Mouse (Mus musculus): ENCODE results near the gene Palm3. TPM values are rescaled to one million over a fixed set of nuclear protein-coding genes. Genes with fewer than 3 reads are reported as not detected.

The Palm3 gene
- polyA plus RNA-seq (2014; fragmentation: Nextera tagmentation; extraction: Ambion mirVana), result 3.3 and 3.5 TPM in 2 replicates

DNA sequence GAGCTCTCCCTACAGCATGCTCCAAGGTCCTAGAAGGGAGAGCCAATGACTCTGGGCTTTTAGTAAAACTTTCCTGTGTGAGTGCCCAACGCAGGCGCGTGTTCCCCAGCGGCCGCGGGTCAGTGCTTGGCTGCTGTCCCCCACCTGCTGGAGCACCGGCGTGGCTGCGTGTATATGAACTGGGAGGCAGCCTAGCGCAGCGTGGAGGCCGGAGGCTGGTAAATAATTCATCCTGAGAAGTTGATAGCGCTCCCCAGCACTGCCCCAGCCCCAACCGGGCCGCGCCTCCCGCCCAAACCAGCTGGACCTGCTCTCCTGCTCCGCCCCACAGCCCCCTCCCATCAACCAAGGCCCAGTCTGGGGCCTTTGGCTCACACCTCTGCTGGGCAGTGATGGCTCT, at the start of gene Palm3:
Palm3 (plus strand) TSS at position 376 of the 400 bp plus-strand sequence.
- Histone ChIP-seq H3K4me1 (replicated peaks; ENCODE audit: control insufficient read depth, insufficient read depth, low read length) (no peaks in the 10 kb centered on the region), H3K9ac (ENCODE audit: low read depth, low read length) (no peak within 1 kb of the TSS), H3K4me2 (replicated peaks; ENCODE audit: low read depth, low read length) (peak within 1 kb of the TSS; percentile 21; the same call in 1 of the 2 replicates), H3K27me3 (ENCODE audit: control insufficient read depth, insufficient read depth, low read length) (peaks cover 2% of the 10 kb centered on the region), H3K36me3 (ENCODE audit: control insufficient read depth, insufficient read depth, low read length) (no peaks in the 10 kb centered on the region), H3K9me3 (ENCODE audit: control insufficient read depth, low read length) (no peaks in the 10 kb centered on the region), H3K4me3 (ENCODE audit: low read depth, low read length) (no peak within 1 kb of the TSS), H3K27ac (ENCODE audit: low read depth, low read length) (no peak within 1 kb of the TSS)
- ATAC-seq (ENCODE audit: low FRiP score), result no peak
- 8% methylated on average over 18 of the region's 18 CpGs for WGBS
- DNase-seq (ENCODE audit: low spot score), result no peak

DNA sequence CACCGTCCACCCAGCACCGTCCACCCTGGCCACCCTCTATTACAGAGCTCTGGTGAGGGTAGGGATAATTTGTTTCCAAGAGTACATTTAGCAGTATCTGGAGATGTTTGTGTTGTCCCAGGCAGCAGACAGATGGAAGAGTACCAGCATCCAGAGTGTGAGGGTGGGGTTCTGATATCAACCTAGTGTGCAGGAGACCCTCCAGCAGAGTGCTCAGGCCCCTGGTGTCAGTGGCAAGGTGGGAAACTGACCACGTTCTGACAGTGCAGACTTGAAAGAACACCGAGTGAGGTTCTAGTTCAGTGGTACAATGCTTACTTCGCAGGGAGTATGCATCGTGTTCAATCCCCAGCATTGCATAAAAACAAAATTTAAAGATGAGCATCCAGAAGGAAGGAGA, 49.6 kb upstream of the Palm3 start:
- DNase-seq (ENCODE audit: low spot score) (no peak), ATAC-seq (ENCODE audit: low FRiP score) (no peak)
- Histone ChIP-seq H3K4me2 (replicated peaks; ENCODE audit: low read depth, low read length) (peak overlapping the region; percentile 85), H3K36me3 (ENCODE audit: control insufficient read depth, insufficient read depth, low read length) (0 out of 2 replicates have a peak, but pooled peaks cover 2% of the 10 kb centered on the region), H3K9me3 (ENCODE audit: control insufficient read depth, low read length) (no peaks in the 10 kb centered on the region), H3K27me3 (ENCODE audit: control insufficient read depth, insufficient read depth, low read length) (no peaks in the 10 kb centered on the region), H3K4me1 (replicated peaks; ENCODE audit: control insufficient read depth, insufficient read depth, low read length) (peaks cover 4% of the 10 kb centered on the region; the same call in 1 of the 2 replicates), H3K9ac (ENCODE audit: low read depth, low read length) (peak overlapping the region; percentile 72; the same call in 1 of the 2 replicates), H3K27ac (ENCODE audit: low read depth, low read length) (peak overlapping the region; percentile 90; the same call in 1 of the 2 replicates), H3K4me3 (ENCODE audit: low read depth, low read length) (peak overlapping the region; percentile 92; the same call in 1 of the 2 replicates)
- WGBS, result 69% methylated on average over 6 of the region's 6 CpGs

DNA sequence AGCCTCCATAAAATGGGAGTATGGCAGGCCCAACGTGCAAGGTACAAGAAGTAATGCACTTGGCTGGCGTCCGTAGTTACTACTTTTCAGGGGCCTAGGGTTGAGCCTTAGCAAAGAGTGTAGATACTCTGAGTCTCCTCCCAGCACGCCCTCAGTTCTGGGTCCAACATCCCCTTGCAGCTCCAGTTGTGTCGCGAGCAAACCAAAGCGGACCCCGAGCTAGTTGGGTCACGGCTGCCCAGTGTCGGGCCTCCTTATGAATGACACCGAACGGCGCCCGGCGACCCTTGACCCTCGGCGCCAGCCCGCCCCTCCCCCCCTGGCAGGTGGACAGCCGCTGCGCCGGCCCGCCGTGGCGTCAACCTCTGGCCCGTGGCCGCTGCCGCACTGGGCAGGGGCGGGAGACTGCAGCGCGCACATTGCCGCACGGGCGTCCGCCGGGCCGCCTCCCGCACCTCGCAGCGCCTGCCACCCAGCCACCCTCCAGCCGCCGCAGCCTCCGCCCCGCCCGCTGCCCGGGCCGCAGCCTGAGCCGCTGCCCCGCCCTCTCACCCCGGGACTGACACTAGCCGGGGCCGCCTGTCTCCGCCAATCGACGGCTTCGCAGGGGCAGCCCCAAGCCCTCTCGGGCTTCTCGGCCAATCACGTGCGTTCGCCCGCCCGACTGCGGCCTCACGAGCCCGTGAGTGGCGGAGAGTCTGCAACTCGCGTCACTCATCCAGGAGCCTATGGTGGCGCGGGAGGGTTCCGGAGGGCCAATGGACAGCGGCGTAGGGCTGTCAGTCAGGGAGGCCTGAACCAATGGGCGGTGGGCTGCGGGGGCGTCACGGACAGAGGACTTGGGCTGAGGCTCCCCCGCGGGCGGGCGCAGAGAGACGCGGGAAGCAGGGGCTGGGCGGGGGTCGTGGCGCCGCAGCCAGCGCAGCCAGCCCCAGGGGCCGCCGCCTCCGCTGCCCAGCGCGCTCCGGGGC, 48.8 kb upstream of the Palm3 start, which contains the start of gene Prkaca:
Prkaca (plus strand) TSS at position 844 of the 971 bp plus-strand sequence.
- Histone ChIP-seq H3K36me3 (ENCODE audit: control insufficient read depth, insufficient read depth, low read length) (0 out of 2 replicates have a peak, but pooled peaks cover 2% of the 10 kb centered on the region), H3K27ac (ENCODE audit: low read depth, low read length) (peak within 1 kb of the TSS; percentile 90), H3K4me2 (replicated peaks; ENCODE audit: low read depth, low read length) (peak within 1 kb of the TSS; percentile 91), H3K4me3 (ENCODE audit: low read depth, low read length) (peak within 1 kb of the TSS; percentile 92), H3K9me3 (ENCODE audit: control insufficient read depth, low read length) (no peaks in the 10 kb centered on the region), H3K9ac (ENCODE audit: low read depth, low read length) (peak within 1 kb of the TSS; percentile 92), H3K27me3 (ENCODE audit: control insufficient read depth, insufficient read depth, low read length) (no peaks in the 10 kb centered on the region), H3K4me1 (replicated peaks; ENCODE audit: control insufficient read depth, insufficient read depth, low read length) (peaks cover 4% of the 10 kb centered on the region; the same call in 1 of the 2 replicates)
- ATAC-seq (ENCODE audit: low FRiP score), result peak; percentile 100
- WGBS, result under 1% methylated on average over 57 of the region's 94 CpGs
- peak; percentile 97 for DNase-seq (ENCODE audit: low spot score)

DNA sequence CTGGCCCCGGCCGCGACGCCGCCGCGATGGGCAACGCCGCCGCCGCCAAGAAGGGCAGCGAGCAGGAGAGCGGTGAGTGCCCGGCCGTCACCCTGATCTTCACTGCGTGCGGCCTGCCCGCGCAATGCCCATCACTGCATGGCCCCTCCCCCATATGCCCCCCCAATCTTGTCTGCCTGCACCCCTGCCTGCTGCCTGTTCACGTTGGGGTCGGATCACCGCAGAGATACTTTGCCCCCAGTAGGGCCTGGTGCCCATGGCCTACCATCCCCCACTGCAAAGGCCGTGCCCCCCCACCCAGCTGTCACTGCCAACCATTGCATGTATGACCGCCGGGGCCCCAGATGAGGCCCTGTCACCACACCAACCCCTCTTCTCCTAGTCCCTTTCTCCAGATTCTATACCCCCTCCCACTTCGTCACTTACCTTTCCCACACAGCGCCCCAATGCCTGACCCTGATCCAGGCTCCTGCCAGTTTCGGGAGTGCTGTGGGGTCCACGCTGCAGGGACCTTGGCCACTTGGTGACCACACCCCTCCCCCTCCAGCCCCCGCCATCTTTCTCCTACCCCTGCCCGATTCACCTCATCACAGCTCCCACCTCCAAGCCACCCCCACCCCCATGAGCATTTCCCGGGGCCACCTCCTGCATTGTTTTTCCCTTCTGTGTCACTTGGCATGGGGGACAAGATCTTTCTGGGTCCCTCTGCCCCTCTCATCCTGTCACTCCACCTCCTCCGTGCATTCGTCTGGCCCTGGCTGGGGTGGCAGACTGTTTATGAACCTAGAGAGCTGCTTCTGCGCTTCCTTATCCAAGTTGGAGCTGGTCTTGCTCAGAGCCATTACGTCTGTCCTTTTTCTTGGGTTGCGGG, 47.9 kb upstream of the Palm3 start:
- DNase-seq (ENCODE audit: low spot score) (no peak), ATAC-seq (ENCODE audit: low FRiP score) (no peak)
- Histone ChIP-seq H3K4me2 (replicated peaks; ENCODE audit: low read depth, low read length) (peak overlapping the region; percentile 91), H3K27me3 (ENCODE audit: control insufficient read depth, insufficient read depth, low read length) (no peaks in the 10 kb centered on the region), H3K4me3 (ENCODE audit: low read depth, low read length) (peak overlapping the region; percentile 92), H3K36me3 (ENCODE audit: control insufficient read depth, insufficient read depth, low read length) (0 out of 2 replicates have a peak, but pooled peaks cover 2% of the 10 kb centered on the region), H3K27ac (ENCODE audit: low read depth, low read length) (peak overlapping the region; percentile 78), H3K9me3 (ENCODE audit: control insufficient read depth, low read length) (no peaks in the 10 kb centered on the region), H3K4me1 (replicated peaks; ENCODE audit: control insufficient read depth, insufficient read depth, low read length) (peaks cover 4% of the 10 kb centered on the region; the same call in 1 of the 2 replicates), H3K9ac (ENCODE audit: low read depth, low read length) (peak overlapping the region; percentile 92)
- 6% methylated on average over 35 of the region's 37 CpGs for WGBS

DNA sequence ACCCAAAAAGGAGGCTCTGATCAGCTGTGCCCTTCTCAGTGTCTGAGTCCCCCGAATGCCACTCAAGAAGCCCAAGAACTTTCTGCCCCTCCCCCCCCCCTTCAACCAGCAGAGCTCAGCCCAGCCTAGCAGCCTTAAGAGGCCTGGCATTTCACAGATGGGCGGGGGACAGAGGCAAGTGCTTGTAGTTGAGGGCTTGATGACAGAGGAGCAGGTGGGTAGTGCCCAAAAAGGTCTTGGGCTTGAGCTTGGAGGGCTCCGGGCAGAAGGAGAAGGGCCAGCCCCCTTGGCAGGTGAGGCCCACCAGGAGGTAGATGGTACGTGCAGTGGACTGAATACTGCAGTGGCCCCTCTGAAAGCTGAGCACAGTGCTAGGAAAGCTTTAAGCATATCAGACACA, 46.8 kb upstream of the Palm3 start:
- Histone ChIP-seq H3K27me3 (ENCODE audit: control insufficient read depth, insufficient read depth, low read length) (no peaks in the 10 kb centered on the region), H3K9ac (ENCODE audit: low read depth, low read length) (no peak overlapping the region), H3K9me3 (ENCODE audit: control insufficient read depth, low read length) (no peaks in the 10 kb centered on the region), H3K4me3 (ENCODE audit: low read depth, low read length) (no peak overlapping the region), H3K27ac (ENCODE audit: low read depth, low read length) (no peak overlapping the region), H3K36me3 (ENCODE audit: control insufficient read depth, insufficient read depth, low read length) (no peaks in the 10 kb centered on the region), H3K4me2 (replicated peaks; ENCODE audit: low read depth, low read length) (0 out of 2 replicates have a peak overlapping the region, but pooled peaks have one; percentile 14), H3K4me1 (replicated peaks; ENCODE audit: control insufficient read depth, insufficient read depth, low read length) (peaks cover 4% of the 10 kb centered on the region; the same call in 1 of the 2 replicates)
- no peak for ATAC-seq (ENCODE audit: low FRiP score)
- no peak for DNase-seq (ENCODE audit: low spot score)
- WGBS, result 89% methylated on average over 4 of the region's 4 CpGs

DNA sequence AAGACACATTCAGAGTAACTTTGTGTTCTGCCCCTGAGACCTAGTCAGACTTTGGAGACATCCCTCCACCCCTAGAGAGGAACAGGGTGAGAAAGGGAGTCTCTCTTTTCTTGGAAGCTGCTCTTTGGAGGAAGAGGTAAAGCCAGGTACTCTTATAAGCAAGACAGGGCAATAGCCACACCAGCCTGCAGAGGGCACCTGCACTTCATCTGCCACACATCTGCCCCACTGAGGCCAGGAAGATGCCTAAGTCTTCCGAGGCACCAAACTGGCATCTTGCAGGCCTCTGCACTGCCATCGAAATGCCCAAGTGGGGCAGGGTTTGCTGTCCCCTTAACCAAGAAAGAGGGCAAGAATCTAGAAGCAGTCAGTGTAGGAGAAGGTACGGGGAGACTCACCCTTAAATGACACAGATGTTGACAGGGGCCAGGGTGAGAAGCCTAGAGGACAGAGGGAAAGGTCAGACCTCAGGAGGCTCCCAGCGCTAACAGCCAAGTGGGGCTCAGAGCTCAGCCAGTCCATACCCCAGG, 45.1 kb upstream of the Palm3 start:
- no peaks in the 10 kb centered on the region for H3K9me3 ChIP-seq (ENCODE audit: control insufficient read depth, low read length)
- H3K27me3 ChIP-seq (ENCODE audit: control insufficient read depth, insufficient read depth, low read length), result no peaks in the 10 kb centered on the region
- H3K36me3 ChIP-seq (ENCODE audit: control insufficient read depth, insufficient read depth, low read length), result 0 out of 2 replicates have a peak, but pooled peaks cover 3% of the 10 kb centered on the region
- DNase-seq (ENCODE audit: low spot score) (no peak), ATAC-seq (ENCODE audit: low FRiP score) (no peak)
- no peak overlapping the region for H3K9ac ChIP-seq (ENCODE audit: low read depth, low read length)
- no peak overlapping the region for H3K4me3 ChIP-seq (ENCODE audit: low read depth, low read length)
- no peak overlapping the region for H3K27ac ChIP-seq (ENCODE audit: low read depth, low read length)
- H3K4me1 ChIP-seq (replicated peaks; ENCODE audit: control insufficient read depth, insufficient read depth, low read length), result peaks cover 4% of the 10 kb centered on the region; the same call in 1 of the 2 replicates
- H3K4me2 ChIP-seq (replicated peaks; ENCODE audit: low read depth, low read length), result no peak overlapping the region
- 80% methylated on average over 4 of the region's 4 CpGs for WGBS

DNA sequence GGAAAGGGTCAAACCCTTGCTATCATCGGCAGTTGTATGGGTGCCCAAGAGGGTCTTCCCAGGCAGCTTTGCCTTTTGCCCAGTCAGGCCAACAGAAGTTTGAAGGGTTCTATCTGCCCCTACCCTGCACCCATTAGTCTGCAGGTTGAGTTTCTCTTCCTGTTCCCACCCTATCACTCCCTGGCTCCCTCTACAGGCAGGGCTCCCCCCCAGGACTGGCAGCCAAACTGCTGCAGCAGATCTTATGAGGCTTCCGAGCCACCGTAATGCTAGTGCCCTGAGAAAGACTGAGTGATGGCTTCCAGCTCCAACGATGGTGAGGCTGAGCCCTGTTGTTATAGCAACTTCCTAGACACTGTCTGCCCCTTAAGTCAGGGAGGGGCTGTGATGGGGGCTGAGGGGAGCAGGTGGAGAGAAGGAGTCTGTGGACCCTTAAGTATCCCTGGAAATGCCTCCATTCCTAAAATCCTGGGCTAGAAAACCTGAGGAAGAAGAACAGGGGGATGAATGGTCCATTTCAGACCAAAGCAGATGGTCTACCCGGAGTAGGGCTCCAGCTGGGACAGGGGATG, 44.4 kb upstream of the Palm3 start:
- Histone ChIP-seq H3K4me2 (replicated peaks; ENCODE audit: low read depth, low read length) (no peak overlapping the region; the same call in 1 of the 2 replicates), H3K9me3 (ENCODE audit: control insufficient read depth, low read length) (no peaks in the 10 kb centered on the region), H3K27me3 (ENCODE audit: control insufficient read depth, insufficient read depth, low read length) (no peaks in the 10 kb centered on the region), H3K9ac (ENCODE audit: low read depth, low read length) (no peak overlapping the region), H3K27ac (ENCODE audit: low read depth, low read length) (no peak overlapping the region), H3K4me1 (replicated peaks; ENCODE audit: control insufficient read depth, insufficient read depth, low read length) (peaks cover 4% of the 10 kb centered on the region; the same call in 1 of the 2 replicates), H3K36me3 (ENCODE audit: control insufficient read depth, insufficient read depth, low read length) (0 out of 2 replicates have a peak, but pooled peaks cover 3% of the 10 kb centered on the region), H3K4me3 (ENCODE audit: low read depth, low read length) (no peak overlapping the region)
- DNase-seq (ENCODE audit: low spot score), result no peak
- WGBS, result 91% methylated on average over 5 of the region's 5 CpGs
- no peak for ATAC-seq (ENCODE audit: low FRiP score)
